Mouse (Mus musculus) thymus, adult 2 months (tissue): ENCODE data around the gene Supt4a. TPM values are rescaled to one million over a fixed set of nuclear protein-coding genes. Genes with fewer than 3 reads are reported as not detected.

Experiments
- DNase-seq: peaks from one replicate; pipeline ENCODE4 v3.0.0; 2021
- H3K27ac ChIP-seq: fragments of 200-500 bp; 2 replicates; pipeline ENCODE4 v1.5.1; 2012; ENCODE audit warnings: low read length, control low read depth; ENCODE audit not compliant: control insufficient read depth, insufficient read depth
- H3K27me3 ChIP-seq: fragments of 200-500 bp; 2 replicates; pipeline ENCODE4 v1.6.1; 2012; ENCODE audit warnings: mild to moderate bottlenecking, low read length, moderate library complexity, mixed read lengths; ENCODE audit not compliant: control insufficient read depth, insufficient read depth
- H3K36me3 ChIP-seq: fragments of 200-500 bp; 2 replicates; pipeline ENCODE4 v1.6.1; 2012; ENCODE audit warnings: mild to moderate bottlenecking, low read length, moderate library complexity; ENCODE audit not compliant: control insufficient read depth, insufficient read depth
- H3K4me1 ChIP-seq: fragments of 200-500 bp; replicated peaks from 2 replicates; pipeline ENCODE4 v1.6.1; 2012; ENCODE audit warnings: low read length; ENCODE audit not compliant: control insufficient read depth, insufficient read depth
- H3K4me3 ChIP-seq: fragments of 200-500 bp; 2 replicates; pipeline ENCODE4 v1.5.1; 2012; ENCODE audit warnings: mild to moderate bottlenecking, low read length, control low read depth, moderate library complexity; ENCODE audit not compliant: control insufficient read depth, insufficient read depth
- CTCF ChIP-seq: fragments of 200-500 bp; IDR thresholded peaks from 2 replicates; pipeline ENCODE4 v1.5.1; 2012; ENCODE audit warnings: mild to moderate bottlenecking, control low read depth, low read length, moderate library complexity, borderline replicate concordance; ENCODE audit not compliant: control insufficient read depth, poor library complexity, insufficient read depth; ENCODE audit errors: extremely low read depth
- POLR2A ChIP-seq: fragments of 200-500 bp; IDR thresholded peaks from 2 replicates; pipeline ENCODE4 v1.6.1; 2012; ENCODE audit warnings: mild to moderate bottlenecking, low read length, control low read depth, moderate library complexity; ENCODE audit not compliant: control insufficient read depth, poor library complexity, insufficient read depth; ENCODE audit errors: extremely low read depth
- WGBS: fragments of 180-500 bp; shearing (Covaris S2); methylation state at CpG from one replicate; pipeline ENCODE4 v1.1.7; 2018; 5-methylcytosine and 5-hydroxymethylcytosine counted together
- polyA plus RNA-seq: library from polyadenylated mRNA; depleted of rRNA; stranded (reverse); fragments of >200 nt; gene quantifications from 2 replicates; pipeline ENCODE4 v1.2.3, GENCODE M21; 2012

Gene Supt4a
- polyA plus RNA-seq, 1 experiment = 215 TPM

DNA sequence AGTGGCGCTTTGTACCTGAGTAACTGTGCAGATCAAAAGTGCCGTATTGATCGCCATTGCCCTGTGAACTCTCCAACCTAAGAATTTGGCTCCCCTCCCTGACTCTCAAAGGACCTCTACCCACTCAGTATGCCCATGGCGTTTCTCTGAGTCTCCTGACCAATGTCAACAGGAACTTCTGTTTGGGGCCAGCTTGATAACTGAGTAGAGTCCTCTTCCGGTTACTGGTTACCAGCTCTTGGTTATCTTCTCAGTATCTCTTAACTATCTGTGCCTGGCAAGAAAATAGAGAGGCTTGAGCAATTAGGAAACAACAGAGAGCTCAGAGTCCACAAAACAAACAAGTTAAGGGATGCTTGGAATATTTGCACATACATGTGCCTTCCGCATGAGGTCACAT is 36.2 kb upstream of the Supt4a start:
- Histone ChIP-seq H3K36me3 (no peaks in the 10 kb centered on the region), H3K4me3 (no peak overlapping the region), H3K27ac (no peak overlapping the region), H3K27me3 (no peaks in the 10 kb centered on the region), H3K4me1 (no peaks in the 10 kb centered on the region)
- 95% methylated on average over 6 of the region's 6 CpGs for WGBS
- no peak for TF ChIP-seq CTCF
- TF ChIP-seq POLR2A = no peak
- no peak for DNase-seq

DNA sequence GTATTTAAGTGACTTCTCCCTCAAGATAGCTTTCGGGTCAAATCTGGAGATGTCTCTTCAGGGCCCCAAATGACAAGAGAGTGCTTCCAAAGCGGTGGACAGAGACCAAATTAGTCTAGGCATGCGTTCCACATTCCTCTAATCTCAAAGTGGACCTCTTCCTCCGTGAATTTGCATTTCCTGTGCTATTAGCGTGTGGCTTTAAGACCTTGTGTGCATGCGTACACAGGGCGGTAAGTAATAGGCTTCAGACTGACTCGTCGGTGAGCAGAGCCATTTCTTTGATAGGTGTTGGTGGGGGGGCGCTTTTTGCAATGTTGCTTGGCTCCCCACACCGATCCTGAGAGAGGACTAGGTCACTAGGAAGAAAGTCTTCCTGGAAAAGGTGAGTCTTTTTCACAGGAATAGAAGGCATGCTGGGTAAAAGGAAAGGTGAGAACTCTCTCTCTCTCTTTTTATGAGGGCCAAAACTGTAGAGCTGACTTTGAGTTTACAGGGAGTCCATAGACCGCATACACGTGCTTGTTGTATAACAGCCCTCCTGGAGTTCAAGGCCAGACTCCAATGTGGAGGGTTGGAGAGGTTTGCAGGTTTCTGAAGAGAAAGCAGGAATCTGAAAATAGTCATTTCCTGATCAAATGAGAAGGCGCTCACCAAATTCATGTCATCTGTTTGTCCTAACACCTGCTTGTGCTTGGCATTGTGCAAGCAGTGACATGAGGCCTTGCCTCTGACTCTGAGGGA is 35.3 kb upstream of the Supt4a start:
- H3K27ac ChIP-seq = no peak overlapping the region
- TF ChIP-seq CTCF (no peak), POLR2A (no peak)
- no peak overlapping the region for H3K4me3 ChIP-seq

DNA sequence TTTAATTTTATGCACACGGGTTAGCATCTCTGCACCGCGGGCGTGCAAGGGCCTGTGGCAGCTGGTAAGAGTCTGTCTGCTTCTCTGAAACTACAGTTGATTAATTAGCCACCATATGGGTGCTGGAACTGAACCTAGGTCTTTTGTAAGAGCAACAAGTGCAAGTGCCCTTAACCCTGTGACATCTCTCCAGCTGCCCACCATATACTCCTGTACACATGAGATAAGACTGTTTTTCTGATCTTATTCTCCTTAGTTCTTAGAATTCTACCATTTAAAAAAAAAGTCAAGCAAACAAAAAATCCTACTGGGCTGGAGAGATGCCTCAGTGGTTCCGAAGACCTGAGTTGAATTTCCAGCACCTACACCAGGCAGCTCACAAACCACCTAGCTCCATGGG is 33.7 kb upstream of the Supt4a start:
- no peak overlapping the region for H3K4me3 ChIP-seq
- 98% methylated on average over 5 of the region's 5 CpGs for WGBS
- no peak for DNase-seq
- no peaks in the 10 kb centered on the region for H3K4me1 ChIP-seq
- TF ChIP-seq CTCF (no peak), POLR2A (no peak)
- H3K36me3 ChIP-seq = no peaks in the 10 kb centered on the region
- no peak overlapping the region for H3K27ac ChIP-seq
- H3K27me3 ChIP-seq = no peaks in the 10 kb centered on the region

More for the DNA sequence above, 35.3 kb upstream of the Supt4a start:
- Histone ChIP-seq H3K4me1 (no peaks in the 10 kb centered on the region), H3K36me3 (no peaks in the 10 kb centered on the region), H3K27me3 (no peaks in the 10 kb centered on the region)
- 62% methylated on average over 14 of the region's 14 CpGs for WGBS
- DNase-seq = no peak

DNA sequence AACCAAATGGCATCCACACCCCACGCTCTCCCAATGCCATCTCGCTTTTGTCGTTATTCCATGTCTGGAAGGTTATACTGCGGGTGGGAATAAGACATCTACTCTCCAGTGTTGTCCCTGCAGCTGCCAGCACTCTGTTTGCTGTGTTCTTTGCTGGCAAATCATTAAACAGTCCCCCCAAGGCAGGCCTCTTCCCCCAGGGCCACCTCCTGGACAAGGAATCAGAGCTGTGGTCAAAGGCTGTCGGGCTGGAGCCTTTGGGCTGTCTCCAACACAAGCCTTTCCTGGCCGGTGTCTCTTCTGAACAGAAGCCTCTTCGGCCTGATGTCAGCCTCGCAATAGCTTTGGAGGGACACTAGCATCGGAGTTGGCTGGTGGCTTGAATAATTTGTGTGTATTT is 33.1 kb upstream of the Supt4a start:
- DNase-seq = no peak
- H3K27me3 ChIP-seq = no peaks in the 10 kb centered on the region
- no peak overlapping the region for H3K4me3 ChIP-seq
- 96% methylated on average over 9 of the region's 9 CpGs for WGBS
- TF ChIP-seq POLR2A (no peak; the same call in 1 of the 2 replicates), CTCF (no peak)
- no peak overlapping the region for H3K27ac ChIP-seq
- H3K36me3 ChIP-seq = no peaks in the 10 kb centered on the region
- peaks cover under 1% of the 10 kb centered on the region for H3K4me1 ChIP-seq

DNA sequence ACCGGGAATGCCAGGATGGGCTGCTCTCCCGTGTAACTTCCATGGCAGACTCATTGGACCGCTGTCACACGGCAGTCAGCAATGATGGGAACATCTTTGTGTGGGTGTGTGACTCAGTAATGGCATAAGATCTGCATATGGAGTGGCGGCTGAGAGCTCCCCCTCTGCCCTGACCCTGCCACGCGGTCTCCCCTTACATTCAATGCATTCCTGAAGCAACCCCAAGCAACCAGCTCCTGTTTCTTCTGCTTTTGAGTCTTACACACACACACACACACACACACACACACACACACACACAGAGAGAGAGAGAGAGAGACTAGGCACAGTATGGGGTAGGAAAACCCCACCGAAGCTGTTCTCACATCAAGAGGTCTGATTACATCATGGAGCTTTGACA is 29.8 kb upstream of the Supt4a start:
- Histone ChIP-seq H3K36me3 (no peaks in the 10 kb centered on the region), H3K27ac (no peak overlapping the region), H3K4me1 (peaks cover 9% of the 10 kb centered on the region), H3K4me3 (no peak overlapping the region), H3K27me3 (no peaks in the 10 kb centered on the region; the same call in 1 of the 2 replicates)
- no peak for TF ChIP-seq POLR2A
- no peak for TF ChIP-seq CTCF
- 75% methylated on average over 8 of the region's 8 CpGs for WGBS
- no peak for DNase-seq

DNA sequence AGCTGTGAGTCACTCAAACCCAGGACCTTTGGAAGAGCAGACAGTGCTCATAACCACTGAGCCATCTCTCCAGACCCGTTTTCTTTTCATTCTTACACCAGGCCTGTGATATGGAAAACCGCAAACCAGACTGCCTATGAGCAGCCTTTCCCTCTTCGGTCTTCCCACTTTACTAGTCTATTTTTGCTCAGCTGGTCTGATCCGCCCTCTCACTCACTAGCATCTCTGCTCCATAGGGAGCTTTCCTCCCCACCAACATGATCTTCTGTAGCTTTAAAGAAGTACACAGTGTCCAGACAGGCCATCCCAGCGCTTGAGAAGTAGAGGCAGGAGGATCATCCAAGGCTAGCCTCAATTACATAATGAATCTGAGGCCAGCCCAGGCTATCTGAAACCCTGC is 28.4 kb upstream of the Supt4a start:
- Histone ChIP-seq H3K27ac (no peak overlapping the region), H3K4me1 (peaks cover 9% of the 10 kb centered on the region)
- 98% methylated on average over 5 of the region's 5 CpGs for WGBS

More for the DNA sequence above, 28.4 kb upstream of the Supt4a start:
- no peaks in the 10 kb centered on the region; the same call in 1 of the 2 replicates for H3K27me3 ChIP-seq
- H3K36me3 ChIP-seq = no peaks in the 10 kb centered on the region
- no peak overlapping the region for H3K4me3 ChIP-seq
- TF ChIP-seq CTCF (no peak), POLR2A (no peak)
- DNase-seq = no peak
